Mouse (Mus musculus): ENCODE results near the gene Tvp23b. TPM values are rescaled to one million over a fixed set of nuclear protein-coding genes. Genes with fewer than 3 reads are reported as not detected.
A peak's percentile ranks its signal among the peaks of the same experiment; 100 is the strongest.

Gene Tvp23b
- polyA plus RNA-seq, 1 experiment from 2014 or later: 40.5 TPM

GRCm38 (mm10) chr11:62903871-62904495 lies 24.7 kb downstream of the Tvp23b start:
- Histone ChIP-seq H3K36me3 (no peaks in the 10 kb centered on the region), H3K27ac (no peak overlapping the region), H3K4me3 (no peak overlapping the region), H3K9me3 (no peaks in the 10 kb centered on the region), H3K27me3 (replicated peaks) (no peaks in the 10 kb centered on the region), H3K9ac (no peak overlapping the region), H3K4me1 (no peaks in the 10 kb centered on the region), H3K4me2 (replicated peaks) (no peak overlapping the region)
- WGBS: 78% methylated on average over 6 of the region's 6 CpGs
- ATAC-seq (ENCODE audit: low FRiP score, low read depth): no peak

DNA sequence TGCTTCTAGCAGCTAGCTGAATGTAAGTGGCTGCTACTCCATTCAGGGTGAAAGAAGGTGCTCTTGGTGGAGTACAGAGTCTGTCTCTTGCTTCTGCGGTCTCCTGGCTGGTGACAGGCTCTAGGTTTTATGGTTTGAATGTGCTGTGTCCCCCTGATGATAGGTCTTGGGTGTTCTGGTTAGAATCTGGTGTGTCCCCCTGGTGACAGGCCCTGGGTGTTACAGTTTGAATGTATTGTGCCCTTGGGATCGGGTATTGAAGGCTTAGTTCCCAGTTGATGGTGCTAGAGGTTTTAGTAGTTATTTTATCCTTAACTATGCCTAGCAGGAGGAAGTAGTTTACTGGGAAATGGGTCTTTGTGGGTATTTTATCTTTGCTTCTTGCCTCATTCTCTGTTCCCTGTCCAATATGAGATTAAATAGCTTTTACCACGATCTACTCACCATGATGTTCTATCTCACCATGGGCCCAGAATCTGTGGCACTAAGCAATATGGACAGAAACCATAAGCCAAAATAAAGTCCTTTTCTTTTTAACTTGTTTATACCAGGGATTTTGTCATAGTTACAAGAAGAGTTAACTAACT lies 30.6 kb downstream of the Tvp23b start:
- no peak overlapping the region for H3K4me2 ChIP-seq (replicated peaks)
- H3K4me3 ChIP-seq: no peak overlapping the region
- no peak overlapping the region for H3K9ac ChIP-seq
- H3K9me3 ChIP-seq: no peaks in the 10 kb centered on the region
- H3K4me1 ChIP-seq: 0 out of 2 replicates have a peak, but pooled peaks cover 3% of the 10 kb centered on the region
- WGBS: 70% methylated on average over 3 of the region's 3 CpGs
- ATAC-seq (ENCODE audit: low FRiP score, low read depth): no peak
- no peaks in the 10 kb centered on the region for H3K27me3 ChIP-seq (replicated peaks)
- H3K27ac ChIP-seq: no peak overlapping the region
- no peaks in the 10 kb centered on the region for H3K36me3 ChIP-seq

- Histone ChIP-seq H3K4me2 (replicated peaks) (no peak overlapping the region), H3K27ac (no peak overlapping the region)
- peak; percentile 48; the same call in 1 of the 2 replicates for ATAC-seq (ENCODE audit: low FRiP score, low read depth)
Observed at GRCm38 (mm10) chr11:62911362-62911761, 32.1 kb downstream of the Tvp23b start.

GRCm38 (mm10) chr11:62913141-62913540 lies 33.9 kb downstream of the Tvp23b start:
- WGBS: 97% methylated on average over 2 of the region's 2 CpGs
- Histone ChIP-seq H3K27me3 (replicated peaks) (no peaks in the 10 kb centered on the region; the same call in 1 of the 2 replicates), H3K27ac (no peak overlapping the region), H3K9ac (no peak overlapping the region), H3K4me1 (0 out of 2 replicates have a peak, but pooled peaks cover 3% of the 10 kb centered on the region), H3K9me3 (no peaks in the 10 kb centered on the region), H3K4me3 (no peak overlapping the region), H3K36me3 (no peaks in the 10 kb centered on the region), H3K4me2 (replicated peaks) (no peak overlapping the region)
- no peak for ATAC-seq (ENCODE audit: low FRiP score, low read depth)

More at GRCm38 (mm10) chr11:62911362-62911761, 32.1 kb downstream of the Tvp23b start:
- Histone ChIP-seq H3K27me3 (replicated peaks) (no peaks in the 10 kb centered on the region), H3K4me1 (0 out of 2 replicates have a peak, but pooled peaks cover 3% of the 10 kb centered on the region), H3K4me3 (no peak overlapping the region), H3K36me3 (no peaks in the 10 kb centered on the region), H3K9ac (no peak overlapping the region), H3K9me3 (no peaks in the 10 kb centered on the region)
- WGBS: 30% methylated on average over 8 of the region's 8 CpGs

DNA sequence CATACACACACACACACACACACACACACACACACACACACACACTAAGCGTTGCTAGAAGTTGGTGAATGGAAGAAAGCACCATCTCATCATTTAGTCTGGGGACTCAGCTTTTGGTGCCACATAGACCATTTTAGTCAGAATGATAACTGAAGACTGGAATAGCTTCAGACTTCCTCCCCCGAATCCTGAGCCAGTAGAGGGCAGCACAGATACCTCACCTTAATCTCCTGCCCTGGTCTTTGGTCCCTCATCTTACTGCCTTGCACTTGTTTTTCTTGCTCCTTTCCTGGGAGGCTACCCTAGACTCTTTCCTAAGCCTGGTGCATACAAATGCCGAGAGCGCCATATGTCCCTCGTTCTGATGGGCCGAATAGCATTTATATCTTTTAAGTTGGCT lies 35.3 kb downstream of the Tvp23b start:
- no peaks in the 10 kb centered on the region for H3K36me3 ChIP-seq
- no peak overlapping the region for H3K4me2 ChIP-seq (replicated peaks)
- WGBS: 64% methylated on average over 6 of the region's 6 CpGs
- H3K4me1 ChIP-seq: 0 out of 2 replicates have a peak, but pooled peaks cover 3% of the 10 kb centered on the region
- H3K4me3 ChIP-seq: no peak overlapping the region
- no peak overlapping the region for H3K27ac ChIP-seq
- no peaks in the 10 kb centered on the region; the same call in 1 of the 2 replicates for H3K27me3 ChIP-seq (replicated peaks)
- H3K9ac ChIP-seq: no peak overlapping the region
- H3K9me3 ChIP-seq: no peaks in the 10 kb centered on the region
- ATAC-seq (ENCODE audit: low FRiP score, low read depth): no peak

DNA sequence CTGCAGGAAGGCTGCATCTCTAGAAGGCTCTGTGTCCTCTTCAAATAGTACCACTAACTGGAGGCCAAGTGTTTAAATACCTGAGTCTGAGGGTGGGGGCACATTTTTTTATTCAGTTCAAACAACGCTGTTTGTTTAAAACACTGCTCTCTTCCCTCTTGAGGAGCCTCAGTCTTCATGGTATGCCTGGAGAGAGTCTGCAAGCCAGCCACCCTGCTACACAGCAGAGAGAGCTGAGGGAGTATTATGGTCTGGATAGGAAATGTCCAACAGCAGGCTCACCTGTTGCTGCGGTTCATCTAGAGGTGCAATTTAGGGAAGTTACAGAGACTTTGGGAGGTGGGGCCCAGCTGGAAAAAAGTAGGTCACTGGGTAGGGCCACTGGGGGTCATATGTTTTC lies 36.2 kb downstream of the Tvp23b start:
- Histone ChIP-seq H3K4me2 (replicated peaks) (no peak overlapping the region), H3K4me3 (no peak overlapping the region), H3K9ac (no peak overlapping the region), H3K27ac (no peak overlapping the region), H3K4me1 (0 out of 2 replicates have a peak, but pooled peaks cover 3% of the 10 kb centered on the region), H3K9me3 (no peaks in the 10 kb centered on the region), H3K27me3 (replicated peaks) (no peaks in the 10 kb centered on the region; the same call in 1 of the 2 replicates), H3K36me3 (no peaks in the 10 kb centered on the region)
- WGBS: 94% methylated on average over 2 of the region's 2 CpGs
- ATAC-seq (ENCODE audit: low FRiP score, low read depth): no peak

- Histone ChIP-seq H3K36me3 (no peaks in the 10 kb centered on the region), H3K4me2 (replicated peaks) (no peak overlapping the region), H3K27ac (no peak overlapping the region), H3K9ac (no peak overlapping the region), H3K4me1 (no peaks in the 10 kb centered on the region), H3K27me3 (replicated peaks) (no peaks in the 10 kb centered on the region; the same call in 1 of the 2 replicates), H3K9me3 (no peaks in the 10 kb centered on the region), H3K4me3 (no peak overlapping the region)
- ATAC-seq (ENCODE audit: low FRiP score, low read depth): no peak
- WGBS: 50% methylated on average over 2 of the region's 2 CpGs
Observed at GRCm38 (mm10) chr11:62916765-62917164, 37.5 kb downstream of the Tvp23b start.

DNA sequence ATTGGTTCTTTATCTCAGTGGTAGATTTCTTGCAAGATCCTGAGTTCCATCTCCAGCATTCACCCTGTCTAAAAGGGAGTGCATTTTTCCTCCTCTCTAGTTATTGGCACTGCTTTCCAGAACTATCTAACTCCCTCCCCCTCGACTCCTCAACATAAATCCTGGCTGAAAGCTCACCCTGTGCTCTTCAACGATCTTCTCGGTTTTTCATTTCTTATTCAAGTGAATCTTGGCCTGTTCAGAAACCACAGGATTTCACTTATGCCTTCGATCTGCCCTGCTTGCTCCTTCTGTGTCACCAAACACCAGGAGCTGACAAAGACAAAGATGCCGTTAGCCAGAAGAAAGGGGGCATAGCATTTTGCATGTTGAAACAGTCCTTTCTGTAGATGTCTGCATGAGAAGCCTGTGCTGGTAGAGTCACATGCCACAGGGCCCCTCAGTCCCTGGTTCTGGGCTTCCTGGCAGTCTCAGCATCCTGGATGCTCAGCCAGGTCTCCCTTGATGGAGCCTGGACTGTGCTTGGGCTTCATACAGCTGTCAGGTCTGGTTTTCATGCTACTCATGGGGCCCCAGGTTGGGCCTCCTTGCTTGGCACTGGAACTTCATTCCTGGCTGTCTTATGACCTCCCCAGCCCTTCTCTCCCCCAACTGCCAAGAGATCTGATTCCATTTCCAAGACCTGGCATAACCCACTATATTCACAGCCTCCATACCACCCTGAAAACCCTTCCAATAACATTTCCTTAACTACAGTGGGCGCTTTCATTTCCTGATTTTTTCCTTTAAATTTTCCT lies 40.9 kb downstream of the Tvp23b start:
- no peak overlapping the region for H3K4me3 ChIP-seq
- H3K27ac ChIP-seq: no peak overlapping the region
- H3K4me1 ChIP-seq: no peaks in the 10 kb centered on the region
- 72% methylated on average over 6 of the region's 6 CpGs for WGBS
- H3K36me3 ChIP-seq: no peaks in the 10 kb centered on the region
- no peaks in the 10 kb centered on the region; the same call in 1 of the 2 replicates for H3K27me3 ChIP-seq (replicated peaks)
- peak overlapping the region; percentile 55; the same call in 1 of the 2 replicates for H3K4me2 ChIP-seq (replicated peaks)
- ATAC-seq (ENCODE audit: low FRiP score, low read depth): no peak
- H3K9me3 ChIP-seq: no peaks in the 10 kb centered on the region
- no peak overlapping the region for H3K9ac ChIP-seq

GRCm38 (mm10) chr11:62920743-62921050 lies 41.4 kb downstream of the Tvp23b start:
- H3K4me3 ChIP-seq: peak overlapping the region; percentile 13
- H3K4me2 ChIP-seq (replicated peaks): peak overlapping the region; percentile 55
- H3K4me1 ChIP-seq: no peaks in the 10 kb centered on the region
- WGBS: 22% methylated on average over 6 of the region's 6 CpGs
- H3K36me3 ChIP-seq: no peaks in the 10 kb centered on the region
- ATAC-seq (ENCODE audit: low FRiP score, low read depth): no peak
- H3K27ac ChIP-seq: no peak overlapping the region
- no peak overlapping the region for H3K9ac ChIP-seq
- H3K9me3 ChIP-seq: no peaks in the 10 kb centered on the region
- H3K27me3 ChIP-seq (replicated peaks): no peaks in the 10 kb centered on the region; the same call in 1 of the 2 replicates

DNA sequence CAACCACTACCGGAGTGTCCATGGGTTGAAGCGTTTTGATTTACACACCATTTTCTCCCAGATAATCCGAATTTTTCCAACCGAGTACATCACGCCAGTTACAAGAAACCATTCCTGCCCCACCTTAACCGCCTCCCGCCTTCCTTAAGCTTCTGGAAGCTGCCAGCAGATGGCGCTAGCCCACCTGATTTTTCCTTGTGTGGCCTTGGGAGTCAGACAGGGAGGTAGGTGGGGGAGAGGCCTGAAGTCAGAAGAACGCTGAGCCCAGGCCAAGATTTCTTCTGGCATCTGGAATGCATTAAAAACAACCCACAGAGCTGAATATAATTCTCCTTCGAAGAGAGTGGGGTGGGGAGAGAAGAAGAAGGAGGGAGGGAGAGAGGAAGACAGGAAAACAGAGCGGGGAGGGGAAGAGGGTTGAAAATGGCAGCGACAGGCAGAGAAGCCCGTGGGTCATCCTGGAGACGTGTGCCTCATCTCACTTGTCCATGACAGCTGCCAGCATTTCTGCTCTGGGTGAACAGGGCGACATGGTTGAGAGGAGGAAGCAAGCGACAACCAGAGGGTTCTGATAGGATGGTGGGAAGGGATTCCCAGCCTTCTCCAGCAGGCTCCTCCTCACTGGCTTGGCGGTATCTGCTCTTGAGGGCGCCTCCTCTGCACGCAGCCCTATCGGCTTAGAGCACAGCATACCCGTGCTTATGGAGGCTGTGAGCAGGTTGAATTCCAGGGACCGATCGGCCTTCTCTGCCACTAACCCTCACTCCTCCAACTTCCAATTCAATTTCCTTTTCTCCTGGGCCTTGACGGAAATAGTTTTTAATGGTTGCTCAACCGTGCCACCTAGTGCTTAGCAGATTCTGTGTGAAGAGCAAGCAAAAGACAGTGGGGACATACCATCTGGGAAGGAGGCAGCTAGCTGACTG lies 42.1 kb downstream of the Tvp23b start:
- Histone ChIP-seq H3K9ac (no peak overlapping the region), H3K9me3 (no peaks in the 10 kb centered on the region), H3K4me2 (replicated peaks) (peak overlapping the region; percentile 55), H3K27me3 (replicated peaks) (no peaks in the 10 kb centered on the region; the same call in 1 of the 2 replicates), H3K27ac (no peak overlapping the region), H3K4me3 (peak overlapping the region; percentile 13), H3K36me3 (no peaks in the 10 kb centered on the region), H3K4me1 (no peaks in the 10 kb centered on the region)
- peak; percentile 85 for ATAC-seq (ENCODE audit: low FRiP score, low read depth)
- 31% methylated on average over 25 of the region's 25 CpGs for WGBS

GRCm38 (mm10) chr11:62924091-62924761 lies 45.0 kb downstream of the Tvp23b start:
- H3K4me3 ChIP-seq: no peak overlapping the region
- 0 out of 2 replicates have a peak, but pooled peaks cover 7% of the 10 kb centered on the region for H3K9me3 ChIP-seq
- no peak overlapping the region for H3K9ac ChIP-seq
- no peaks in the 10 kb centered on the region for H3K36me3 ChIP-seq
- H3K4me2 ChIP-seq (replicated peaks): no peak overlapping the region
- no peak for ATAC-seq (ENCODE audit: low FRiP score, low read depth)
- H3K27me3 ChIP-seq (replicated peaks): no peaks in the 10 kb centered on the region
- no peaks in the 10 kb centered on the region for H3K4me1 ChIP-seq
- no peak overlapping the region for H3K27ac ChIP-seq
- 88% methylated on average over 6 of the region's 6 CpGs for WGBS

Measured in neural tube, embryonic 12.5 days (tissue).